Mouse (Mus musculus): ENCODE measurements around the gene Inpp5a.

GRCm38 (mm10) chr7:139378355-139378754, 10.6 kb upstream of the Inpp5a start:
- TF ChIP-seq POLR2A (IDR thresholded peaks at IDR 0.05; ENCODE audit: control insufficient read depth, low read depth, low read length) (no peak), CTCF (IDR thresholded peaks at IDR 0.05; ENCODE audit: control insufficient read depth, insufficient read depth, insufficient replicate concordance, low read depth, low read length) (no peak)
